Mouse (Mus musculus) MEL (cell line): Measurements from ENCODE around the gene Btg3. TPM values are rescaled to one million over a fixed set of nuclear protein-coding genes. Genes with fewer than 3 reads are reported as not detected.

Experiments used
- DNase-seq: peaks from one replicate; pipeline ENCODE4 v3.0.0; 2011; ENCODE audit warnings: low read depth, low spot score
- H3K27ac ChIP-seq: 2 replicates; pipeline ENCODE4 v1.5.1; 2012; ENCODE audit warnings: low read depth, mild to moderate bottlenecking, control low read depth, low read length, moderate library complexity; ENCODE audit not compliant: control insufficient read depth
- H3K27me3 ChIP-seq, 2 experiments: fragments of 150-350 bp in 1 of 2; sonication (generic) in 1 of 2; 2 replicates each; pipeline ENCODE4 v1.6.1; 2012; ENCODE audit warnings: low read length in 2 of 2, mild to moderate bottlenecking in 2 of 2, improper control_type of control experiment in 1 of 2, moderate library complexity in 1 of 2; ENCODE audit not compliant: insufficient read depth in 2 of 2, control insufficient read depth in 1 of 2
- H3K36me3 ChIP-seq, 2 experiments: 2 replicates each; pipeline ENCODE4 v1.6.1; 2012 to 2014; ENCODE audit warnings: low read length in 2 of 2, improper control_type of control experiment in 1 of 2, inconsistent platforms in 1 of 2, mild to moderate bottlenecking in 1 of 2; ENCODE audit not compliant: insufficient read depth in 2 of 2, control insufficient read depth in 1 of 2
- H3K4me1 ChIP-seq, 2 experiments: fragments of 150-350 bp in 1 of 2; sonication (generic) in 1 of 2; 2 replicates each; pipeline ENCODE4 v1.6.1; 2012; ENCODE audit warnings: low read length in 2 of 2, improper control_type of control experiment in 1 of 2, mild to moderate bottlenecking in 1 of 2; ENCODE audit not compliant: insufficient read depth in 2 of 2, control insufficient read depth in 1 of 2
- H3K4me3 ChIP-seq, 2 experiments: fragments of 150-350 bp in 1 of 2; sonication (generic) in 1 of 2; 2 replicates each; pipeline ENCODE4 v1.5.1; 2012; ENCODE audit warnings: low read depth in 2 of 2, low read length in 2 of 2, mild to moderate bottlenecking in 2 of 2, moderate library complexity in 2 of 2, control low read depth in 1 of 2, improper control_type of control experiment in 1 of 2; ENCODE audit not compliant: control insufficient read depth in 1 of 2, insufficient read depth in 1 of 2
- H3K79me2 ChIP-seq: 2 replicates; pipeline ENCODE4 v1.6.1; 2012; ENCODE audit warnings: mild to moderate bottlenecking, low read length, moderate library complexity; ENCODE audit not compliant: control insufficient read depth, poor library complexity, insufficient read depth
- H3K9ac ChIP-seq: 2 replicates; pipeline ENCODE4 v1.6.1; 2012; ENCODE audit warnings: low read depth, mild to moderate bottlenecking, control low read depth, low read length, moderate library complexity; ENCODE audit not compliant: control insufficient read depth, poor library complexity, severe bottlenecking
- H3K9me3 ChIP-seq: fragments of 150-350 bp; sonication (generic); replicated peaks from 2 replicates; pipeline ENCODE4 v1.6.1; 2012; ENCODE audit warnings: mild to moderate bottlenecking, low read length, improper control_type of control experiment, moderate library complexity; ENCODE audit not compliant: insufficient read depth
- BHLHE40 ChIP-seq: IDR thresholded peaks from 2 replicates; pipeline ENCODE4 v1.6.1; 2012; ENCODE audit warnings: low read depth, mild to moderate bottlenecking, inconsistent platforms, low read length, improper control_type of control experiment, borderline replicate concordance
- CHD1 ChIP-seq: IDR thresholded peaks from 2 replicates; pipeline ENCODE4 v1.6.1; 2012; ENCODE audit warnings: low read depth, mild to moderate bottlenecking, inconsistent platforms, low read length, improper control_type of control experiment
- E2F4 ChIP-seq: IDR thresholded peaks from 2 replicates; pipeline ENCODE4 v1.6.1; 2011; ENCODE audit warnings: low read depth, low read length, improper control_type of control experiment, borderline replicate concordance
- ELF1 ChIP-seq: IDR thresholded peaks from 2 replicates; pipeline ENCODE4 v1.6.1; 2014; ENCODE audit warnings: low read depth, mild to moderate bottlenecking, inconsistent platforms, low read length, improper control_type of control experiment, moderate library complexity
- HCFC1 ChIP-seq: IDR thresholded peaks from 2 replicates; pipeline ENCODE4 v1.6.1; 2012; ENCODE audit warnings: low read depth, mild to moderate bottlenecking, inconsistent platforms, low read length, improper control_type of control experiment, moderate library complexity
- JUND ChIP-seq: IDR thresholded peaks from 2 replicates; pipeline ENCODE4 v1.6.1; 2011; ENCODE audit warnings: low read depth, mild to moderate bottlenecking, improper control_type of control experiment, low read length
- KAT2A ChIP-seq: conservative IDR thresholded peaks from 2 replicates; pipeline ENCODE4 v1.6.1; 2012; ENCODE audit warnings: low read depth, low read length, improper control_type of control experiment, inconsistent platforms
- MAFK ChIP-seq: IDR thresholded peaks from 2 replicates; pipeline ENCODE4 v1.6.1; 2011; ENCODE audit warnings: low read depth, mild to moderate bottlenecking, low read length, improper control_type of control experiment, borderline replicate concordance
- MAX ChIP-seq: IDR thresholded peaks from 2 replicates; pipeline ENCODE4 v1.6.1; 2011; ENCODE audit warnings: low read length, improper control_type of control experiment
- MAZ ChIP-seq: IDR thresholded peaks from 2 replicates; pipeline ENCODE4 v1.6.1; 2012; ENCODE audit warnings: low read depth, mild to moderate bottlenecking, inconsistent platforms, low read length, improper control_type of control experiment
- MEF2A ChIP-seq: IDR thresholded peaks from 2 replicates; pipeline ENCODE4 v1.6.1; 2014; ENCODE audit warnings: low read depth, mild to moderate bottlenecking, inconsistent platforms, low read length, improper control_type of control experiment; ENCODE audit not compliant: poor library complexity, insufficient replicate concordance, severe bottlenecking; ENCODE audit errors: extremely low read depth
- MXI1 ChIP-seq: IDR thresholded peaks from 2 replicates; pipeline ENCODE4 v1.6.1; 2011; ENCODE audit warnings: mild to moderate bottlenecking, low read depth, low read length, improper control_type of control experiment
- MYC ChIP-seq: IDR thresholded peaks from 2 replicates; pipeline ENCODE4 v1.6.1; 2011; ENCODE audit warnings: low read depth, mild to moderate bottlenecking, low read length, improper control_type of control experiment, moderate library complexity
- NELFE ChIP-seq: IDR thresholded peaks from 2 replicates; pipeline ENCODE4 v1.6.1; 2011; ENCODE audit warnings: low read depth, low read length, improper control_type of control experiment
- NRF1 ChIP-seq: IDR thresholded peaks from 2 replicates; pipeline ENCODE4 v1.6.1; 2014; ENCODE audit warnings: low read depth, mild to moderate bottlenecking, inconsistent platforms, low read length, improper control_type of control experiment, moderate library complexity; ENCODE audit not compliant: poor library complexity, insufficient read depth, severe bottlenecking
- POLR2AphosphoS2 ChIP-seq: IDR thresholded peaks from 2 replicates; pipeline ENCODE4 v1.6.1; 2011; ENCODE audit warnings: low read length, improper control_type of control experiment
- TAL1 ChIP-seq: IDR thresholded peaks from 2 replicates; pipeline ENCODE4 v1.6.1; 2012; ENCODE audit warnings: mild to moderate bottlenecking, inconsistent platforms, low read length, moderate library complexity, mixed read lengths
- TBP ChIP-seq: IDR thresholded peaks from 2 replicates; pipeline ENCODE4 v1.8.0; 2011; ENCODE audit warnings: low read depth, low read length, improper control_type of control experiment
- TCF12 ChIP-seq: IDR thresholded peaks from 2 replicates; pipeline ENCODE4 v1.6.1; 2014; ENCODE audit warnings: low read depth, mild to moderate bottlenecking, inconsistent platforms, low read length, improper control_type of control experiment, moderate library complexity
- UBTF ChIP-seq: IDR thresholded peaks from 2 replicates; pipeline ENCODE4 v1.6.1; 2012; ENCODE audit warnings: low read depth, mild to moderate bottlenecking, inconsistent platforms, low read length, improper control_type of control experiment, moderate library complexity, borderline replicate concordance; ENCODE audit not compliant: insufficient read depth
- USF1 ChIP-seq: IDR thresholded peaks from 2 replicates; pipeline ENCODE4 v1.6.1; 2014; ENCODE audit warnings: low read depth, mild to moderate bottlenecking, inconsistent platforms, low read length, improper control_type of control experiment, moderate library complexity
- ZKSCAN1 ChIP-seq: IDR thresholded peaks from 2 replicates; pipeline ENCODE4 v1.6.1; 2012; ENCODE audit warnings: low read depth, mild to moderate bottlenecking, inconsistent platforms, low read length, improper control_type of control experiment, moderate library complexity
- ZMIZ1 ChIP-seq: IDR thresholded peaks from 2 replicates; pipeline ENCODE4 v1.6.1; 2012; ENCODE audit warnings: low read depth, mild to moderate bottlenecking, inconsistent platforms, low read length, improper control_type of control experiment, moderate library complexity
- polyA plus RNA-seq, 2 experiments: library from polyadenylated mRNA; stranded (reverse) in 1 of 2; unstranded in 1 of 2; fragments of >175 nt in 1 of 2; fragments of >200 nt in 1 of 2; gene quantifications; 2 replicates each; pipeline versions ENCODE4 v1.2.1 to v1.2.4; 2012; ENCODE audit warnings: low replicate concordance in 2 of 2, low read depth in 1 of 2; ENCODE audit not compliant: insufficient read length in 2 of 2, insufficient read depth in 1 of 2, missing spikeins in 1 of 2
- total RNA-seq: library from RNA; depleted of rRNA; stranded (reverse); fragments of 300-350 nt; gene quantifications from 2 replicates; pipeline ENCODE4 v1.2.3, GENCODE M21; 2012

Gene Btg3
- total and polyA plus RNA-seq, 3 experiments, result 8.5 to 17.5 TPM; not detected in 1

- no peak for TF ChIP-seq MEF2A
- TF ChIP-seq MXI1, result no peak
- TF ChIP-seq POLR2AphosphoS2, result no peak
- TF ChIP-seq USF1, result no peak
- TF ChIP-seq E2F4, result no peak
- no peak for TF ChIP-seq TBP
- TF ChIP-seq BHLHE40, result no peak
- no peak for TF ChIP-seq MAZ
- no peak for TF ChIP-seq ELF1
- TF ChIP-seq MAFK, result no peak
- TF ChIP-seq KAT2A, result no peak
- TF ChIP-seq NELFE, result no peak
- no peak for TF ChIP-seq TCF12
- no peak for TF ChIP-seq JUND
- TF ChIP-seq ZMIZ1, result no peak
- no peak for TF ChIP-seq NRF1
- no peak for TF ChIP-seq UBTF
- TF ChIP-seq TAL1, result no peak
- H3K4me3 ChIP-seq, result no peak overlapping the region
- no peaks in the 10 kb centered on the region for H3K36me3 ChIP-seq
- H3K9ac ChIP-seq, result no peak overlapping the region
- H3K9me3 ChIP-seq, result no peaks in the 10 kb centered on the region
- H3K79me2 ChIP-seq, result no peaks in the 10 kb centered on the region
- H3K27ac ChIP-seq, result no peak overlapping the region
- no peaks in the 10 kb centered on the region for H3K4me1 ChIP-seq
- no peaks in the 10 kb centered on the region for H3K27me3 ChIP-seq
- DNase-seq, result no peak
Measured at GRCm38 (mm10) chr16:78416500-78416899, 39.5 kb upstream of the Btg3 start.

GRCm38 (mm10) chr16:78409991-78410390 is 33.0 kb upstream of the Btg3 start:
- no peak for TF ChIP-seq HCFC1
- no peak for TF ChIP-seq MAX
- no peak for TF ChIP-seq TBP
- TF ChIP-seq TCF12, result no peak
- no peak for TF ChIP-seq ZKSCAN1
- TF ChIP-seq MYC, result no peak
- TF ChIP-seq KAT2A, result no peak
- no peak for TF ChIP-seq NRF1
- TF ChIP-seq MEF2A, result no peak
- TF ChIP-seq POLR2AphosphoS2, result no peak
- no peak for TF ChIP-seq CHD1

More at GRCm38 (mm10) chr16:78409991-78410390, 33.0 kb upstream of the Btg3 start:
- Histone ChIP-seq H3K36me3 (no peaks in the 10 kb centered on the region), H3K9me3 (no peaks in the 10 kb centered on the region), H3K27ac (no peak overlapping the region), H3K4me3 (no peak overlapping the region), H3K9ac (no peak overlapping the region), H3K79me2 (no peaks in the 10 kb centered on the region), H3K4me1 (no peaks in the 10 kb centered on the region), H3K27me3 (no peaks in the 10 kb centered on the region)
- no peak for DNase-seq
